In the genomic region with DNA sequence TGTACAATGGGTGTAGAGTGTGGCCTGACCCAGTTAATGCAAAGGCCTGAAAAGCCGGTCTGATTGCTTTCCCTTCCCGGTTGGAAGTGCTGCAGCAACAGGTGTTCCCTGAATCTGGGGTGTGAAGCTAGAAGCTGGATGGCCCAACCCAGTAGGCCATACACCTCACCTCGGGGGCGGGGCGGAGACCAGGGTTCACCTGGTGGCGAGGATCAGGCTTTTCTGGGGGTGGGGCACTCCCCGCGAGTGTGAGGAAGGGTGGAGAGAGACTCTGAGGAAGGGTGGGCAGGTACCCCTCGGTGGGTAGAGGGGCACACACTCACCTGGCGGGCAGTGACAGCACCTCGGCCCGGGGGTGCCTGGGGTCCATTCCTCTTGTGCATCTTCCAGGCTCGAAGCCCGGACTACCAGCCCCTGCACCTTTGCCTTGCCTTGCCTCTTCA, we compare ENCODE assay signal across 9 mouse cellular contexts. TPM values are rescaled to one million over a fixed set of nuclear protein-coding genes. Genes with fewer than 3 reads are reported as not detected.
A peak's percentile ranks its signal among the peaks of the same experiment; 100 is the strongest.
DNase-seq lines count a peak whose midpoint lies in the region; ATAC-seq and TF ChIP-seq lines count a peak whose summit lies in the region.
"Had no signal": no experiment of that assay in that cellular context is flagged by ENCODE, and none has a peak within 500 bp of the region (broad histone marks: within the 10 kb centered on the region; RNA-seq: fewer than 3 reads in every experiment).

No protein-coding gene starts in this region.

- H3K36me3 ChIP-seq in forebrain, postnatal 0 days (ENCODE audit: insufficient read depth), result peaks cover 27% of the 10 kb centered on the region
- H3K36me3 ChIP-seq in limb, embryonic 13.5 days, result peaks cover 43% of the 10 kb centered on the region
- H3K36me3 ChIP-seq in midbrain, embryonic 12.5 days, result peaks cover 20% of the 10 kb centered on the region

- peak overlapping the region; percentile 88 for H3K4me2 ChIP-seq in forebrain, postnatal 0 days (ENCODE audit: low read depth)
- peak overlapping the region; percentile 95 for H3K4me2 ChIP-seq in limb, embryonic 13.5 days (replicated peaks)
- peak overlapping the region; percentile 85 for H3K4me2 ChIP-seq in midbrain, embryonic 12.5 days (replicated peaks)

- CTCF ChIA-PET in Patski (lab: Charles Lee), result interaction anchor here (1.0 kb wide), 1 partner anchor 10 kb away, joined by 3 read pairs; no protein-coding TSS in a partner anchor

- peak; percentile 32 for ATAC-seq in Patski
- no peak; the same call in 1 of the 2 replicates for ATAC-seq in forebrain, postnatal 0 days
- 0 out of 2 replicates have a peak, but pooled peaks have one; percentile 9 for ATAC-seq in limb, embryonic 13.5 days (ENCODE audit: low FRiP score, low read depth)
- ATAC-seq in midbrain, embryonic 12.5 days (ENCODE audit: low FRiP score, low read depth), result peak; percentile 79

- H3K4me3 ChIP-seq in forebrain, postnatal 0 days (ENCODE audit: low read depth, low read length), result peak overlapping the region; percentile 63
- H3K4me3 ChIP-seq in limb, embryonic 13.5 days, result peak overlapping the region; percentile 73
- H3K4me3 ChIP-seq in midbrain, embryonic 12.5 days, result peak overlapping the region; percentile 62

- peak overlapping the region; percentile 47; the same call in 1 of the 2 replicates for H3K27ac ChIP-seq in forebrain, postnatal 0 days (ENCODE audit: low read depth, low read length)
- no peak overlapping the region for H3K27ac ChIP-seq in limb, embryonic 13.5 days
- no peak overlapping the region for H3K27ac ChIP-seq in midbrain, embryonic 12.5 days (replicated peaks)

- peak overlapping the region; percentile 79 for H3K9ac ChIP-seq in forebrain, postnatal 0 days
- H3K9ac ChIP-seq in limb, embryonic 13.5 days, result peak overlapping the region; percentile 90
- peak overlapping the region; percentile 81 for H3K9ac ChIP-seq in midbrain, embryonic 12.5 days (replicated peaks)

- WGBS in forebrain, postnatal 0 days, result 8% methylated on average over 14 of the region's 14 CpGs
- WGBS in limb, embryonic 13.5 days, result 9% methylated on average over 14 of the region's 14 CpGs
- WGBS in midbrain, embryonic 12.5 days, result 16% methylated on average over 14 of the region's 14 CpGs

- no peak for TF ChIP-seq CTCF in Patski (IDR thresholded peaks at IDR 0.05)
- TF ChIP-seq CTCF in forebrain, postnatal 0 days (IDR thresholded peaks at IDR 0.05; ENCODE audit: low read depth), result no peak; the same call in 1 of the 2 replicates

- in situ Hi-C loops in Patski (cut with MboI; ENCODE audit: low pct_unique_long_range_greater_than_20kb), result no loop called here

- POLR2A ChIA-PET in Patski (lab: Charles Lee), result interaction anchor here (0.6 kb wide), 1 partner anchor 38 kb away, joined by 4 read pairs; no protein-coding TSS in a partner anchor

- DNase-seq in embryo, embryonic 11 days, result peak; percentile 18
- DNase-seq in embryo, embryonic 10 days (ENCODE audit: low spot score), result no peak
- DNase-seq in Patski (ENCODE audit: low read depth, low spot score), result no peak
- DNase-seq in forebrain, postnatal 0 days, result peak; percentile 17
- no peak for DNase-seq in right cerebral cortex, postnatal 4 days
- DNase-seq in spleen, postnatal 10 days (ENCODE audit: low spot score in 2 of 2), result no peak

- no peaks in the 10 kb centered on the region for H3K27me3 ChIP-seq in Patski
- no peaks in the 10 kb centered on the region for H3K27me3 ChIP-seq in forebrain, postnatal 0 days (ENCODE audit: insufficient read depth, low read length)
- no peaks in the 10 kb centered on the region for H3K27me3 ChIP-seq in limb, embryonic 13.5 days
- no peaks in the 10 kb centered on the region for H3K27me3 ChIP-seq in midbrain, embryonic 12.5 days

- no peaks in the 10 kb centered on the region for H3K9me3 ChIP-seq in forebrain, postnatal 0 days (ENCODE audit: low read length)
- H3K9me3 ChIP-seq in limb, embryonic 13.5 days, result no peaks in the 10 kb centered on the region
- no peaks in the 10 kb centered on the region for H3K9me3 ChIP-seq in midbrain, embryonic 12.5 days

- H3K4me1 ChIP-seq in forebrain, postnatal 0 days (ENCODE audit: insufficient read depth), result peaks cover 18% of the 10 kb centered on the region
- H3K4me1 ChIP-seq in limb, embryonic 13.5 days, result peaks cover 26% of the 10 kb centered on the region
- peaks cover 15% of the 10 kb centered on the region for H3K4me1 ChIP-seq in midbrain, embryonic 12.5 days

RNA-seq across cellular contexts. Expression of gene Cc2d1a, which starts 0.4 kb away (rescaled TPM):
- 54.7 TPM for polyA plus RNA-seq in Patski (2021)
- 64.2 and 70.1 TPM in 2 replicates for total RNA-seq in forebrain, postnatal 0 days (2014; rRNA removed)
- polyA plus RNA-seq in forebrain, postnatal 0 days (2015; fragmentation: Nextera tagmentation; extraction: Ambion mirVana), result 36.3 and 48.4 TPM in 2 replicates
- 27.6 and 29.3 TPM in 2 replicates for polyA plus RNA-seq in limb, embryonic 13.5 days (2015; fragmentation: Nextera tagmentation; extraction: Ambion mirVana)
- polyA plus RNA-seq in midbrain, embryonic 12.5 days (2016; fragmentation: Nextera tagmentation; extraction: Ambion mirVana), result 19.0 and 19.5 TPM in 2 replicates

RNA-seq across cellular contexts. Expression of gene 4930432K21Rik, which starts 0.5 kb away (rescaled TPM):
- polyA plus RNA-seq in Patski (2021), result 3.9 TPM
- 3.5 and 6.0 TPM in 2 replicates for total RNA-seq in forebrain, postnatal 0 days (2014; rRNA removed)
- polyA plus RNA-seq in forebrain, postnatal 0 days (2015; fragmentation: Nextera tagmentation; extraction: Ambion mirVana), result 2.4 and 3.3 TPM in 2 replicates
- 1.6 and 2.0 TPM in 2 replicates for polyA plus RNA-seq in limb, embryonic 13.5 days (2015; fragmentation: Nextera tagmentation; extraction: Ambion mirVana)
- polyA plus RNA-seq in midbrain, embryonic 12.5 days (2016; fragmentation: Nextera tagmentation; extraction: Ambion mirVana), result 2.4 TPM in 2 replicates

RNA-seq across cellular contexts. Expression of gene Podnl1, which starts 21.6 kb away (rescaled TPM):
- polyA plus RNA-seq in Patski (2021), result 4.9 TPM
- 0.08 and 0.24 TPM in 2 replicates for total RNA-seq in forebrain, postnatal 0 days (2014; rRNA removed)
- polyA plus RNA-seq in forebrain, postnatal 0 days (2015; fragmentation: Nextera tagmentation; extraction: Ambion mirVana), result 0.09 and 0.23 TPM in 2 replicates
- polyA plus RNA-seq in limb, embryonic 13.5 days (2015; fragmentation: Nextera tagmentation; extraction: Ambion mirVana), result 1.9 and 2.2 TPM in 2 replicates
- polyA plus RNA-seq in midbrain, embryonic 12.5 days (2016; fragmentation: Nextera tagmentation; extraction: Ambion mirVana), result 0.46 and 0.51 TPM in 2 replicates
- total RNA-seq: layer of hippocampus, adult 8-10 months had no signal

RNA-seq across cellular contexts. Expression of gene Nanos3, which starts 37.7 kb away (rescaled TPM):
- 0.81 TPM for polyA plus RNA-seq in Patski (2021)
- 1.7 and 3.2 TPM in 2 replicates for total RNA-seq in forebrain, postnatal 0 days (2014; rRNA removed)
- polyA plus RNA-seq in forebrain, postnatal 0 days (2015; fragmentation: Nextera tagmentation; extraction: Ambion mirVana), result 10.0 and 13.3 TPM in 2 replicates
- 5.7 TPM in 2 replicates for polyA plus RNA-seq in limb, embryonic 13.5 days (2015; fragmentation: Nextera tagmentation; extraction: Ambion mirVana)
- polyA plus RNA-seq in midbrain, embryonic 12.5 days (2016; fragmentation: Nextera tagmentation; extraction: Ambion mirVana), result 4.5 and 8.3 TPM in 2 replicates

RNA-seq across cellular contexts. Expression of gene Dcaf15, which starts 42.8 kb away (rescaled TPM):
- polyA plus RNA-seq in Patski (2021), result 30.1 TPM
- total RNA-seq in forebrain, postnatal 0 days (2014; rRNA removed), result 49.5 and 63.2 TPM in 2 replicates
- 16.3 and 17.2 TPM in 2 replicates for polyA plus RNA-seq in forebrain, postnatal 0 days (2015; fragmentation: Nextera tagmentation; extraction: Ambion mirVana)
- 12.4 and 13.3 TPM in 2 replicates for polyA plus RNA-seq in limb, embryonic 13.5 days (2015; fragmentation: Nextera tagmentation; extraction: Ambion mirVana)
- polyA plus RNA-seq in midbrain, embryonic 12.5 days (2016; fragmentation: Nextera tagmentation; extraction: Ambion mirVana), result 20.5 and 22.1 TPM in 2 replicates

Comparison
In these comparisons a context has a peak if more than half of its experiments do, and no peak if none do; other contexts are left out.
1. DNase-seq: peak in embryo, embryonic 11 days (single experiment) and forebrain, postnatal 0 days (single experiment); none in embryo, embryonic 10 days (single experiment), Patski (single experiment), right cerebral cortex, postnatal 4 days (single experiment) and spleen, postnatal 10 days (0 of 2).
2. Peak in every context shown above with its lines, with median percentiles within 50 percentile points of each other: H3K4me2 ChIP-seq, H3K4me3 ChIP-seq and H3K9ac ChIP-seq.